8 mouse cellular contexts compared by ENCODE assay signal in genomic region chr1:134415168-134415831, GRCm38 (mm10). TPM values are rescaled to one million over a fixed set of nuclear protein-coding genes. Genes with fewer than 3 reads are reported as not detected.
A peak's percentile ranks its signal among the peaks of the same experiment; 100 is the strongest.
DNase-seq lines count a peak whose midpoint lies in the region; ATAC-seq and TF ChIP-seq lines count a peak whose summit lies in the region.

Gene Adipor1, plus strand, starts transcription at chr1:134415378.

- peaks cover 6% of the 10 kb centered on the region for H3K4me1 ChIP-seq in cortical plate, adult 2 months (ENCODE audit: control insufficient read depth, insufficient read depth, low read length)
- peaks cover 53% of the 10 kb centered on the region for H3K4me1 ChIP-seq in megakaryocyte, embryonic 14.5 days

- no peaks in the 10 kb centered on the region for H3K9me3 ChIP-seq in megakaryocyte, embryonic 14.5 days

- DNase-seq in gastrocnemius, adult 8-10 months (ENCODE audit: low spot score in 2 of 2) = peak; percentile 95 to 97
- DNase-seq in hindlimb bud, embryonic 11.5 days (ENCODE audit: extremely low spot score, low read depth, low spot score) = peak; percentile 77
- DNase-seq in left cerebral cortex, adult 8-10 months (ENCODE audit: low spot score in 2 of 2) = peak; percentile 84 to 98
- peak; percentile 98 to 99 for DNase-seq in right cerebral cortex, postnatal 10 days (ENCODE audit: low spot score in 2 of 2)
- peak; percentile 92 for DNase-seq in urinary bladder, postnatal 25 days (ENCODE audit: low spot score)

- H3K36me3 ChIP-seq in megakaryocyte, embryonic 14.5 days (replicated peaks; ENCODE audit: low read length) = peaks cover 32% of the 10 kb centered on the region

- peak; percentile 79 for TF ChIP-seq POLR2A in cortical plate, adult 2 months (IDR thresholded peaks at IDR 0.05; ENCODE audit: extremely low read depth, insufficient read depth, low read length)

- peak; percentile 97 for ATAC-seq in activated CD4-positive, CD25-positive, alpha-beta regulatory T cell, adult 4 months

- no peak for TF ChIP-seq CTCF in cortical plate, adult 2 months (IDR thresholded peaks at IDR 0.05; ENCODE audit: extremely low read depth, insufficient read depth, low read length)

- no peaks in the 10 kb centered on the region for H3K27me3 ChIP-seq in megakaryocyte, embryonic 14.5 days (replicated peaks)

- peak within 1 kb of the TSS; percentile 99 for H3K4me3 ChIP-seq in cortical plate, adult 2 months (ENCODE audit: insufficient read depth, low read length)
- H3K4me3 ChIP-seq in megakaryocyte, embryonic 14.5 days (replicated peaks) = peak within 1 kb of the TSS; percentile 96

- peak within 1 kb of the TSS; percentile 63 for H3K27ac ChIP-seq in cortical plate, adult 2 months (ENCODE audit: insufficient read depth, low read length)

RNA-seq across cellular contexts. Expression of gene Adipor1, which starts in this region (rescaled TPM):
- polyA plus RNA-seq in activated CD4-positive, CD25-positive, alpha-beta regulatory T cell, adult 4 months (2017; shearing (Covaris generic)) = 10 to 100 TPM; 32.7 to 33.2 TPM
- 59.2 and 59.7 TPM in 2 replicates for polyA plus RNA-seq in cortical plate, adult 2 months (2012; rRNA removed)
- total RNA-seq in gastrocnemius, adult 8-10 months (2022) = 100 to 1,000 TPM; 196 to 235 (median 208) TPM
- total RNA-seq in left cerebral cortex, adult 8-10 months (2022) = 10 to 100 TPM; 55.4 to 62.1 (median 57.5) TPM
- 65.2 and 119 TPM in 2 replicates for polyA plus RNA-seq in megakaryocyte, embryonic 14.5 days (2012; ENCODE audit: insufficient read depth, low replicate concordance)

Comparison
In these comparisons a context has a peak if more than half of its experiments do, and no peak if none do; other contexts are left out.
1. Peak in every context shown above with its lines: DNase-seq, ATAC-seq, H3K4me3 ChIP-seq and H3K27ac ChIP-seq.